Mouse (Mus musculus) megakaryocyte, embryonic 14.5 days (primary cell): ENCODE data around the gene Gab1.

Experiments
- FLI1 ChIP-seq: IDR thresholded peaks from 2 replicates; pipeline ENCODE4 v1.6.1; 2012; ENCODE audit warnings: low read length, inconsistent platforms, mixed read lengths
- GATA1 ChIP-seq: IDR thresholded peaks from 3 replicates; pipeline ENCODE4 v1.6.1; 2012; ENCODE audit warnings: mixed read lengths, low read length, inconsistent platforms, borderline replicate concordance

DNA sequence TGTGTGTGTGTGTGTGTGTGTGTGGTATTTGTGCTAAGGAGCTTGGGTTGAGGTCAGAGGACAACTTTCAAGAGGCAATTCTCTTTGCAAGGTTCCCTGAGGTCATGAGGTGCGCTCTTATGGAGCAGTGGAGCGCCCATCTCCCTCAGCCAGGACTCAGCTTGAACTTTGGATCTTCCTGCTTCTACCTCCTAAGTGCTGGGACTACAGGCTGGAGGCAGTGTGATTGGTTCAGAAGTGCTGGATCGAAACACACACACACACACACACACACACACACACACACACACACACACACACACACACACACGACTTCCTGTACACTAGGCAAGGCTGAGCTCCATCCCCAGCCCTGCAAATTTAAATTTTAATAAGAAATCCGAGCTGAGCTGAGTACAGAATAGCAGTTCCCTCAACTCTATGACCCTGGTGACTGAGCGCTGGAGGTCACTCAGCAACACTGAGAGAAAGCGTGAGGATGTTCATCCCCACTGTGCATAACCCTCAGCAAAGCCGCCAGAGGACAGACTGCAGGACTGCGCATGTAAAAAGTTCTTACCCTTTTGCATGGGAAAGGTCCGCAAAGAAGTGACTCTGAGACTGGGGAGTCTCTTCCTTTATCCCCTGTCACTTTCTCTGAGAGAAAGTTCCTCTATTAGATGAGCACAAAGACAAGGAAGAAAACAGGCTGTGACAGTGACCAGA, 6.4 kb downstream of the Gab1 start:
- TF ChIP-seq GATA1 (no peak), FLI1 (no peak)
